In the genomic region with DNA sequence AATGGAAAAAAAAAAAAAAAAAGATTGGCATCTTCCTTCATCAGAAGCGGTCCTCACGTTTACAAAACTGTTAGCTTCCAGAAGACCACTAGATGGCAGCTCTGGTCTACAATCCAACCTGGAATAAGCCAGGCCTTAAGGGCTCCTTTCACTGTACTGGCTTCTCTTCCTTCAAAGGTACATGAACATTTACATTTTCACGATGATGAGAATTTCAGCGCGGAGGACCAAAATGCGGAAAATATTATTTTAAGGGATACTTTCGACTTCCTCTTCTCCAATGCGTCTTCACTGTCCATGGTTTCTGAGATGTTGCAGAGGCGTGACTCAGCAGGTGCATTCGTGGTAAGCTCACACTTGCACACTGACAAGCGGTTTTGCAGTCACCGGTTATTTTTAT, we compare ENCODE assay signal across 8 mouse cellular contexts.
DNase-seq lines count a peak whose midpoint lies in the region; ATAC-seq lines count a peak whose summit lies in the region.

No protein-coding gene starts in this region.

- DNase-seq in gastrocnemius, adult 18-20 months (ENCODE audit: low spot score), result peak; percentile 36
- DNase-seq in gastrocnemius, postnatal 25 days, result no peak
- peak; percentile 18 for DNase-seq in T-cell, adult 2 months (ENCODE audit: low spot score)
- DNase-seq in embryo, embryonic 11.5 days (ENCODE audit: low read depth, low spot score), result peak; percentile 58
- peak; percentile 20 to 31 for DNase-seq in layer of hippocampus, postnatal 25 days (ENCODE audit: extremely low spot score in 1 of 2, low spot score in 1 of 2)
- peak; percentile 72 for DNase-seq in splenic B cell, adult 2 months (ENCODE audit: low read depth, low spot score)

- H3K4me3 ChIP-seq in hindbrain, embryonic 12.5 days, result no peak overlapping the region
- H3K4me3 ChIP-seq in midbrain, embryonic 12.5 days, result no peak overlapping the region

- peak; percentile 72 for ATAC-seq in hindbrain, embryonic 12.5 days (ENCODE audit: low FRiP score)
- ATAC-seq in midbrain, embryonic 12.5 days (ENCODE audit: low FRiP score, low read depth), result peak; percentile 65; the same call in 1 of the 2 replicates

- H3K4me2 ChIP-seq in hindbrain, embryonic 12.5 days (replicated peaks), result no peak overlapping the region
- H3K4me2 ChIP-seq in midbrain, embryonic 12.5 days (replicated peaks), result no peak overlapping the region

- no peak overlapping the region for H3K9ac ChIP-seq in hindbrain, embryonic 12.5 days
- no peak overlapping the region for H3K9ac ChIP-seq in midbrain, embryonic 12.5 days (replicated peaks)

- H3K4me1 ChIP-seq in hindbrain, embryonic 12.5 days, result no peaks in the 10 kb centered on the region
- no peaks in the 10 kb centered on the region for H3K4me1 ChIP-seq in midbrain, embryonic 12.5 days

- H3K36me3 ChIP-seq in hindbrain, embryonic 12.5 days, result no peaks in the 10 kb centered on the region
- no peaks in the 10 kb centered on the region for H3K36me3 ChIP-seq in midbrain, embryonic 12.5 days
- no peaks in the 10 kb centered on the region for H3K36me3 ChIP-seq in splenic B cell, adult 2 months (ENCODE audit: control insufficient read depth, insufficient read depth, low read length, poor library complexity, severe bottlenecking)

- H3K9me3 ChIP-seq in hindbrain, embryonic 12.5 days (replicated peaks), result no peaks in the 10 kb centered on the region
- H3K9me3 ChIP-seq in midbrain, embryonic 12.5 days, result no peaks in the 10 kb centered on the region

- H3K27me3 ChIP-seq in hindbrain, embryonic 12.5 days, result no peaks in the 10 kb centered on the region
- H3K27me3 ChIP-seq in midbrain, embryonic 12.5 days, result no peaks in the 10 kb centered on the region
- no peaks in the 10 kb centered on the region for H3K27me3 ChIP-seq in splenic B cell, adult 2 months (ENCODE audit: control insufficient read depth, insufficient read depth, low read length, poor library complexity, severe bottlenecking)

- WGBS in hindbrain, embryonic 12.5 days, result 44% methylated on average over 12 of the region's 12 CpGs
- 41% methylated on average over 12 of the region's 12 CpGs for WGBS in midbrain, embryonic 12.5 days

- H3K27ac ChIP-seq in hindbrain, embryonic 12.5 days, result no peak overlapping the region
- no peak overlapping the region for H3K27ac ChIP-seq in midbrain, embryonic 12.5 days (replicated peaks)
